Mouse (Mus musculus) heart, embryonic 14.5 days (tissue): ENCODE measurements around the gene Arntl. TPM values are rescaled to one million over a fixed set of nuclear protein-coding genes. Genes with fewer than 3 reads are reported as not detected.

Source experiments
- ATAC-seq: fragments of 200-750 bp; cut with Nextera tagmentation; 2 replicates; pipeline ENCODE4 v1.8.0; 2017; ENCODE audit warnings: low read depth, moderate TSS enrichment; ENCODE audit not compliant: insufficient number of reproducible peaks, insufficient read depth, low FRiP score
- H3K27ac ChIP-seq, 2 experiments: fragments of 200-500 bp in 1 of 2; fragments of 300-500 bp in 1 of 2; sonication (generic) in 1 of 2; replicated peaks in 1 of 2; 2 replicates each; pipeline ENCODE4 v1.5.1; 2012 to 2014; ENCODE audit warnings: low read depth in 2 of 2, low read length in 2 of 2, control low read depth in 1 of 2, mild to moderate bottlenecking in 1 of 2, mixed read lengths in 1 of 2; ENCODE audit not compliant: control insufficient read depth in 1 of 2, insufficient read depth in 1 of 2
- H3K27me3 ChIP-seq: fragments of 300-500 bp; sonication (generic); 2 replicates; pipeline ENCODE4 v1.6.1; 2014; ENCODE audit warnings: mild to moderate bottlenecking, low read length, control low read depth; ENCODE audit not compliant: control insufficient read depth, insufficient read depth
- H3K36me3 ChIP-seq: fragments of 300-500 bp; sonication (generic); 2 replicates; pipeline ENCODE4 v1.6.1; 2014; ENCODE audit warnings: mild to moderate bottlenecking, control low read depth, low read length, mixed read lengths; ENCODE audit not compliant: control insufficient read depth, insufficient read depth
- H3K4me1 ChIP-seq, 2 experiments: fragments of 200-500 bp in 1 of 2; fragments of 300-500 bp in 1 of 2; sonication (generic) in 1 of 2; 2 replicates each; pipeline ENCODE4 v1.6.1; 2012 to 2014; ENCODE audit warnings: low read length in 2 of 2, control low read depth in 1 of 2, mixed read lengths in 1 of 2; ENCODE audit not compliant: control insufficient read depth in 2 of 2, insufficient read depth in 2 of 2
- H3K4me2 ChIP-seq: fragments of 300-500 bp; sonication (generic); 2 replicates; pipeline ENCODE4 v1.6.1; 2014; ENCODE audit warnings: mild to moderate bottlenecking, low read length
- H3K4me3 ChIP-seq, 2 experiments: fragments of 200-500 bp in 1 of 2; fragments of 300-500 bp in 1 of 2; sonication (generic) in 1 of 2; 2 replicates each; pipeline ENCODE4 v1.5.1; 2012 to 2014; ENCODE audit warnings: low read length in 2 of 2, mild to moderate bottlenecking in 2 of 2, control low read depth in 1 of 2, low read depth in 1 of 2, moderate library complexity in 1 of 2; ENCODE audit not compliant: control insufficient read depth in 1 of 2, insufficient read depth in 1 of 2
- H3K9ac ChIP-seq: fragments of 300-500 bp; sonication (generic); 2 replicates; pipeline ENCODE4 v1.6.1; 2014; ENCODE audit warnings: mild to moderate bottlenecking, low read length
- H3K9me3 ChIP-seq: fragments of 300-500 bp; sonication (generic); 2 replicates; pipeline ENCODE4 v1.6.1; 2016; ENCODE audit warnings: low read length, control low read depth; ENCODE audit not compliant: control insufficient read depth
- WGBS: fragments of 180-500 bp; shearing (Covaris S2); extraction: QIAGEN DNeasy Blood & Tissue Kit; methylation state at CpG from one replicate; pipeline ENCODE4 v1.1.7; 2014; 5-methylcytosine and 5-hydroxymethylcytosine counted together
- polyA plus RNA-seq: library from polyadenylated mRNA; unstranded; fragments of >200 nt; fragmentation: Nextera tagmentation; extraction: Ambion mirVana; gene quantifications from 2 replicates; pipeline ENCODE4 v1.2.1, GENCODE M21; 2014

The Arntl gene
- polyA plus RNA-seq, 1 experiment from 2014 or later, result 8.4 TPM

DNA sequence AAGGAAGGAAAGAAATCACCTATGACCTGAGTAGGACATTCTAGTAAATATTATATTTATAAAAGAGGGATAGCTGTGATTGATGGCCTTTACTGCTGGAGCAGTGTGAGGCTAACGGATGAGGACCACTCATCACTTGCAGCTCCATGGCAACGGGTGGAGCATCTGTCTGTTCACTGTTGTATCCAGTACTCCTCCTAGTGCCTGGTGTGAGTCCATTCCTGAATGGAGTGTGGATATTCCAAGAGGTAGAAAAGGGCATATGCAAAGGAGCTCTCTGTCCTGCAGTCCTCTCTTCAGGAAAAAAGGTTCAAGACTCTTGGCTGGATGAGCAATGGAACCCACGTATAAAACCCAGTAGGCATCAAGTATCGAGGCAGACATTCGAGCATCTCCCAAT is 15.6 kb downstream of the Arntl start:
- Histone ChIP-seq H3K4me3 (no peak overlapping the region), H3K27me3 (no peaks in the 10 kb centered on the region), H3K9ac (no peak overlapping the region), H3K27ac (no peak overlapping the region), H3K36me3 (no peaks in the 10 kb centered on the region), H3K4me1 (peaks cover 0 to 2% of the 10 kb centered on the region in 2 experiments; a peak in 1 of 4 replicates), H3K4me2 (no peak overlapping the region), H3K9me3 (no peaks in the 10 kb centered on the region)
- WGBS, result 86% methylated on average over 5 of the region's 5 CpGs
- ATAC-seq, result no peak

DNA sequence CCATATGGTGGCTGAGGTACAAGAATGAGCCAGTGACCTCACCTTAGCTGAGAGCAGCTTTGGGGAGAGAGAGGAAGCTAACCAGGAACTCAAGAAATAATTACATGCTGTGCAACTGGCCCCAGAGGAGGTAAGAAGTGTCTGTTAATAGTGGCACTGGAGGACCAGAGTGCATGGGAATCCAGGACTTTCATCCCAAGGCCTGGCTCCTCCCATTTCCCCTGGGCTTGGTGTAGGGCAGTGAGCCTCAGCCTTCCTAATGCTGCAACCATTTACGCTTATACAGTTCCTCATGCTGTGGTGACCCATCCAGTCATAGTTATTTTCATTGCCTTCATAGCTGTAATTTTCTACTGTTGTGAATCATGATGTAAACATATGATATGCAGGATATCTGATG is 17.4 kb downstream of the Arntl start:
- no peak for ATAC-seq
- WGBS, result 81% methylated on average over 1 of the region's 1 CpGs
- Histone ChIP-seq H3K36me3 (no peaks in the 10 kb centered on the region), H3K4me2 (no peak overlapping the region), H3K9ac (no peak overlapping the region), H3K4me3 (no peak overlapping the region), H3K4me1 (peaks cover 5 to 6% of the 10 kb centered on the region in 2 experiments; a peak in 2 of 4 replicates), H3K9me3 (no peaks in the 10 kb centered on the region), H3K27me3 (no peaks in the 10 kb centered on the region), H3K27ac (no peak overlapping the region)

DNA sequence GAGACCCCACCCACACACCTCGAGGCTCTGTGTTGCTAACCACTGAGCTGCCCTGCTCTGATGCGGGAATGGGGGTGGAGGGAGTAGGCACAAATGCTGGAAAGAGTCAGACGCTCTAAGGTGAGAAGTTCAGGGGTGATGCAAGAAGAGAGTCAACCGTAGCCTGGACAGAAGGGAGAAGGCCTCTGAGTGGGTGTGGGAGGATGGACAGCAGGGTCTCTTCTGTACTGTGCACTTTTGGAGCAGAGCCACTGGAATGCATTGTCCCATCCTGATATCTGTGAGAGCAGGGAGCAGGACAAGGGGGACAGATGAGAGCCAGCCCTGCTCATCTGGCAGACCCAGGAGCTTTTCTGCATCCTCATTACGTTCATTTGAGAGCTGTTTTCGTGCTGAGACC is 21.2 kb downstream of the Arntl start:
- 50% methylated on average over 6 of the region's 6 CpGs for WGBS
- Histone ChIP-seq H3K9ac (no peak overlapping the region), H3K4me3 (no peak overlapping the region), H3K4me2 (no peak overlapping the region), H3K36me3 (no peaks in the 10 kb centered on the region), H3K9me3 (no peaks in the 10 kb centered on the region), H3K4me1 (peaks cover 4 to 5% of the 10 kb centered on the region in 2 experiments; a peak in 2 of 4 replicates), H3K27ac (no peak overlapping the region), H3K27me3 (no peaks in the 10 kb centered on the region)
- no peak for ATAC-seq

DNA sequence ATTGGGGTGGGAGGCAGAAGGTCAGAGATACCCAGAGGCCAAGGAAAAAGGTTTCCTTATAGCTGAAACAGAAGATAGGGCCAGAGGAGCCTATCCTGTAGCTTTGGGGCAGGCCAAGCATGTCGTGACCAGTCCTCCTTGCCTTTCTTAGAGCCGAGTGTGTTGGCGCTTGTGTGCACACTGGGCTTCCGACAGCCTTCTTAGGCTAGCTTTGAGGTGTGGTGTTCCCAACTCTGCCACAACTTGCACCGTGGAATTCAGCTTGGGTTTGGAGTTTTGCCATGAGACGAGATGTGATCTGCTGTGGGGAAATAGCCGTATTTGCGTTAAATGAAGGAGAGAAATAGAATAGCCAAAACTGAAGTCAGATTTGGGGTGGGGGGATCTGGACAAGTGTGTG is 28.9 kb downstream of the Arntl start:
- Histone ChIP-seq H3K9me3 (no peaks in the 10 kb centered on the region), H3K4me1 (peaks cover 13 to 20% of the 10 kb centered on the region in 2 experiments), H3K9ac (no peak overlapping the region), H3K4me3 (no peak overlapping the region), H3K27me3 (no peaks in the 10 kb centered on the region), H3K27ac (no peak overlapping the region), H3K36me3 (no peaks in the 10 kb centered on the region), H3K4me2 (no peak overlapping the region)
- WGBS, result 87% methylated on average over 8 of the region's 8 CpGs
- no peak for ATAC-seq

DNA sequence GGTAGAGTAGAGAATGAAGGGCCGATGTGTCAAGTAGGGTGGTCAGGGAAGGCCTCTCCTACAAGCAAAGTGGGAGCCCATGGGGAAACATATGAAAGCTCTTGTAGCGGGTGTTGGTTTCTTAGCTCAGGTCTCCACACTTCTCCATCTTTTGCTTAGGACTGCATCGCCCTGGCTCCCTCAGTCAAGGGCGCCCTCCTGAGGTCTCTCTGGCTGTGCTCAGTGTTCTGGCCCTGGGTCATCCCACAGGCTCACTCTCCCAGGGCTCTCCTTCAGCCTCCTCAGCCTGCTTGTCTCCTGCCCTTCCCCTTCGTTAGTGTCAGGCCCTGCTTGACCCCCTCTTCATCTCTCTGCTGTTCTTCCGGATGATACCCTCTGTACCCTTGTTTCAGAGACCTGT is 31.1 kb downstream of the Arntl start:
- Histone ChIP-seq H3K4me1 (peaks cover 31 to 41% of the 10 kb centered on the region in 2 experiments), H3K9me3 (no peaks in the 10 kb centered on the region), H3K27me3 (no peaks in the 10 kb centered on the region), H3K27ac (no peak overlapping the region), H3K4me3 (no peak overlapping the region), H3K4me2 (no peak overlapping the region), H3K36me3 (no peaks in the 10 kb centered on the region), H3K9ac (no peak overlapping the region)
- ATAC-seq, result no peak
- 81% methylated on average over 6 of the region's 6 CpGs for WGBS

DNA sequence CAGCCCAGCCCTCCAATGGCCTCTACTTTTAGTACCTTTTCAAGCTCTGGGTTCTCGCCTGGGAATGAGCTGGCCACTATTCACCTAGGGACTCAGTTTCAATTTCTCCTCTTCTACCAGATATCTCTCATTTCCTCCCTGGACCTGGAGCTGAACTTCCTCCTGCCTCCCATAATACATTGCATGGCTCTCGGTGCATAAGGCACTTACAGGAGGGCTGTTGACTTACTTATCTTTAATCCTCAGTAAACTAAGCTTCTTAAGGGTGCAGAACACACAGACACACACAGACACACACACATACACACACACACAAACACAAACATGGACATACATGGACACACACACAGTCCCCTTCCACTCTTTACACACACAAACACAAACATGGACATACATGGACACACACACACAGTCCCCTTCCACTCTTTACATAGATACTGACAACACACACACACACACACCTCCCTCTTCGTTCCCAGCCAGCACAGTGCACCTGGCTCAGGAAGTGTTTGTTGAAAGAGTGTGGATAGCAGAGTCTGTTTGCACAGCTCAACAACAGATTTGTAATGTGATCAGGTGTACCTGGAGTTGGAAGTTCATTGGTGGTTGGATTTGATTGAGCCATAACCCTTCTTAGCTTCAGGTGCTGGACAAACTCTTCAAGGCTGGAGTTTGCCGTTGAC is 32.3 kb downstream of the Arntl start:
- Histone ChIP-seq H3K27ac (peak overlapping the region; percentile 27 to 72; a peak in 2 of 4 replicates), H3K9ac (no peak overlapping the region), H3K4me1 (peaks cover 31 to 41% of the 10 kb centered on the region in 2 experiments), H3K9me3 (no peaks in the 10 kb centered on the region), H3K36me3 (no peaks in the 10 kb centered on the region), H3K27me3 (no peaks in the 10 kb centered on the region), H3K4me2 (no peak overlapping the region), H3K4me3 (no peak overlapping the region)
- 64% methylated on average over 4 of the region's 4 CpGs for WGBS
- no peak for ATAC-seq

DNA sequence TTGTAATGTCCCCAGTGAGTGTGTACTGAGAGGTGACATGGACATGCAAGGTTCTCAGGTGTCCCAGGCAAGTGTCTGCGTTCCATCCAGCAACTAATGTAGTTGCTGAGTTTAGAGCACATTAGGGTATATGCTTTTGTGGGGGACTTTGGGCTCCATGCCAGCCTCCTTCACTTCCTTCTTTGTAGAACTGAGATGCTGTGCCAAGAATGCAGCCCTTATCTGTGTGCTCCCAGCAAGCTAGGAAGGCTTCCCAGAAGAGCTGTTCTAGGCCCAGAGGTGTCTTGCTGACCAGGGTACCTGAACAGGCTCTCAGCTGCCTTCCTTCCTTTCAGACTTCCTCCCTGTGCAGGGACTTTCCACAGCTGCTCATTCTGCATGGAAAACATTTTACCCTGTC is 33.2 kb downstream of the Arntl start:
- WGBS, result 17% methylated on average over 1 of the region's 1 CpGs
- peaks cover 33 to 41% of the 10 kb centered on the region in 2 experiments for H3K4me1 ChIP-seq
- no peak overlapping the region for H3K4me3 ChIP-seq
- H3K9ac ChIP-seq, result no peak overlapping the region
- H3K9me3 ChIP-seq, result no peaks in the 10 kb centered on the region
- peak overlapping the region; percentile 46 to 72 for H3K27ac ChIP-seq
- peak; percentile 55; the same call in 1 of the 2 replicates for ATAC-seq
- no peaks in the 10 kb centered on the region for H3K27me3 ChIP-seq
- H3K36me3 ChIP-seq, result no peaks in the 10 kb centered on the region
- H3K4me2 ChIP-seq, result peak overlapping the region; percentile 21; the same call in 1 of the 2 replicates
